Mouse (Mus musculus) olfactory bulb, adult 2 months (tissue): ENCODE measurements at regions not wholly inside any gene's neighbourhood (a gene's known extent, or its start where the extent isn't known, plus 50 kb on each side); places are given as distances from the start of the nearest gene placed in this dataset.
A peak's percentile ranks its signal among the peaks of the same experiment; 100 is the strongest.
"Not testable (repeated sequence)": the region's sequence is repeated elsewhere in the genome, so short reads cannot be mapped to it uniquely, and the experiment has no call there.

ENCODE experiments used
- H3K27ac ChIP-seq: fragments of 200-500 bp; 2 replicates; pipeline ENCODE4 v1.5.1; 2012; ENCODE audit warnings: low read depth, low read length; ENCODE audit not compliant: insufficient read depth
- H3K4me1 ChIP-seq: fragments of 200-500 bp; 2 replicates; pipeline ENCODE4 v1.6.1; 2012; ENCODE audit warnings: low read length; ENCODE audit not compliant: control insufficient read depth, insufficient read depth
- H3K4me3 ChIP-seq: fragments of 200-500 bp; 2 replicates; pipeline ENCODE4 v1.5.1; 2012; ENCODE audit warnings: mild to moderate bottlenecking, low read depth, low read length, moderate library complexity; ENCODE audit not compliant: insufficient read depth
- CTCF ChIP-seq: fragments of 200-500 bp; IDR thresholded peaks from 2 replicates; pipeline ENCODE4 v1.5.1; 2012; ENCODE audit warnings: low read depth, mild to moderate bottlenecking, low read length, moderate library complexity; ENCODE audit not compliant: insufficient read depth
- POLR2A ChIP-seq: fragments of 200-500 bp; IDR thresholded peaks from 2 replicates; pipeline ENCODE4 v1.6.1; 2012; ENCODE audit warnings: mild to moderate bottlenecking, low read depth, low read length, moderate library complexity; ENCODE audit not compliant: insufficient read depth
- WGBS: fragments of 180-500 bp; shearing (Covaris S2); methylation state at CpG from one replicate; pipeline ENCODE4 v1.1.7; 2018; 5-methylcytosine and 5-hydroxymethylcytosine counted together

DNA sequence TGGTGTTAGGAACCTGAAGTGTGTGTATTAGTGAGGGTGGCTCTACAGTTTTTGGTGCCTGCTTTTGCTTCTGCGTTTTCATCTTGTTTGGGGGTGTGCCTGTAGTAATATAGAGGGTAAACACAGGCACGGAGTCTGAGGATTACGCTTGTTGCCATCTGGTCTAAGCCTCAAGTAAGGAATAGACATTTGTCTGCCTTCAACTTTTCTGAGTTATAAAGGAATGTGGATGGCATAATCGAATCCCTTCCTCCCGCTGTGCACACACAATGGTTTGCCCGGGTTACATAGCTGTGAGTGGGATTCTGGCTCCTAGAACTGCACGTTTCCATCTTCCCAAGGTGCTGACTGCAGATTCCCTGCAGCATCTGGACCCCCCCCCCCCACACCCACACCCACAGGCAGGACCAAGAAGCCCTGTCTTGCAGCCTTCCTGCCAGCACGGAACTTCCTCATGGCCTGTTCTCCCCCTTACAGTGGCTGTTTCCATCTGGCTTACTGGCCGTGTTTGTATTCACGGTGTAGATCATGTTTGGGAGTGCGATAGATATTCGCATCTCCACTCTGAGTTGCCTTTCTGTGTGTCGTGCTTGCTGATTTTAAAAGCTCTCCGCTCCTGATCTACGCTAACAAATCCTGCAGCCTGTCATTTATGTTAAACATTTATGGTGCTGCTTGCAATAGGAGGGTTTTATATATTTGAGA, 415.4 kb downstream of the Med10 start:
- 38% methylated on average over 15 of the region's 15 CpGs for WGBS
- Histone ChIP-seq H3K27ac (no peak overlapping the region), H3K4me1 (peaks cover 3% of the 10 kb centered on the region), H3K4me3 (no peak overlapping the region)
- no peak for TF ChIP-seq CTCF
- TF ChIP-seq POLR2A: no peak

GRCm38 (mm10) chr13:70223485-70223884, 413.9 kb downstream of the Ice1 start:
- Histone ChIP-seq H3K4me3 (no peak overlapping the region), H3K27ac (no peak overlapping the region), H3K4me1 (no peaks in the 10 kb centered on the region)
- 91% methylated on average over 5 of the region's 5 CpGs for WGBS
- no peak for TF ChIP-seq CTCF
- no peak for TF ChIP-seq POLR2A

DNA sequence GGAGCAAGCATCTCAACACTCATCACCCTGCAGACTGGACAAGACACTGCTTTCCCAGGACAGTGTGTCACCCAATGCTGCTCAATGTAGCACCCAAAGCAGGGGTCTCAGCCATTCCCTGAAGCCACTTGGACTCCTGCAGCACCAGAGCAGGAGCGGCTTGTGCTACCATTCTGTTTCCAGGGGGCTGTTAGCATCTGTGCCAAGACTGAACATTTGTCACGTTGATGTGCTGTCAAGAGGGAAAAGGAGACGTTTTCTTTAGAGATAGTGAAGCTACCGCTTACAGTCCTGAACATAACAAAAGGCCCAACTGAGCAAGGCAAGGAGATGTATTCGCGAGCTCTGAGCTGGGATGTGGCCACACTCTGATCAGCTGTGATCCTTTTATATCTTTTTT, 410.3 kb downstream of the Ice1 start:
- H3K4me1 ChIP-seq: no peaks in the 10 kb centered on the region
- no peak overlapping the region for H3K27ac ChIP-seq
- no peak overlapping the region for H3K4me3 ChIP-seq
- WGBS: 71% methylated on average over 6 of the region's 6 CpGs
- no peak for TF ChIP-seq CTCF
- no peak for TF ChIP-seq POLR2A

GRCm38 (mm10) chr13:70233896-70234799, 403.3 kb downstream of the Ice1 start:
- Histone ChIP-seq H3K4me1 (peaks cover 6% of the 10 kb centered on the region), H3K4me3 (no peak overlapping the region), H3K27ac (no peak overlapping the region)
- peak; percentile 89 for TF ChIP-seq CTCF
- TF ChIP-seq POLR2A: no peak
- 34% methylated on average over 22 of the region's 22 CpGs for WGBS

DNA sequence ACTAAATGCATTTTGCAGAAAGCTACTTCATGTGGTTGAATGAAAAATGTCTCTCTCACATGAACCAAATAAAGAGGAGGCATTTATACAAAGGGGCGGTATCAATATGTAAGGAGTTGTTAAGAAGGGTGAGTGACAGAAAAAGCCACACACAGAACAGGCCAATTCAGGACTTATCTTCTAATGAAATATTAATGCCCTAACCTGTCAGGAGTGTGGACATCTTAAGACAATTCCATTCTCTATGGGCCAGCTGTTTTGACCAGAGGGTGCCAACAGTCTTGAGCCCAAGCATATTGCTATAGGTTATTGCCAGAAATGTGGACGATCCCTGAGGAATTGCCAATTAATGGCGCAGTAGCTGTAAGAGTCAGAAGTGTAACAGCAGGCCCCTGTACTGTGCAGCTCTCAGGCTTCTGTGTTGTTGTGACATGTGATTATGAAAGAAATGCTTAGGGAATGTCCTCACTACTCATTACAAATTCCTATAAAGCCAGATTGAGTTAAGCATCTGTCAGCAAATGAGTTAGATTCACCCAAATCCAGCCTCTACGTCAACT, 393.8 kb downstream of the Ice1 start:
- Histone ChIP-seq H3K27ac (no peak overlapping the region), H3K4me1 (no peaks in the 10 kb centered on the region), H3K4me3 (no peak overlapping the region)
- TF ChIP-seq CTCF (no peak), POLR2A (no peak)
- WGBS: 91% methylated on average over 4 of the region's 4 CpGs

- TF ChIP-seq CTCF (no peak), POLR2A (no peak)
These were observed 377.4 kb downstream of the Ice1 start for GRCm38 (mm10) chr13:70260003-70260496.

GRCm38 (mm10) chr13:70263654-70264053, 373.8 kb downstream of the Ice1 start:
- Histone ChIP-seq H3K4me3 (no peak overlapping the region), H3K27ac (no peak overlapping the region), H3K4me1 (no peaks in the 10 kb centered on the region)
- TF ChIP-seq POLR2A (no peak), CTCF (no peak)
- WGBS: 88% methylated on average over 3 of the region's 3 CpGs

More at GRCm38 (mm10) chr13:70260003-70260496, 377.4 kb downstream of the Ice1 start:
- H3K4me3 ChIP-seq: no peak overlapping the region
- no peak overlapping the region for H3K27ac ChIP-seq
- H3K4me1 ChIP-seq: no peaks in the 10 kb centered on the region
- 62% methylated on average over 12 of the region's 12 CpGs for WGBS

GRCm38 (mm10) chr13:70276884-70277378, 360.5 kb downstream of the Ice1 start:
- not testable (repeated sequence) for H3K4me3 ChIP-seq, H3K4me1 ChIP-seq, H3K27ac ChIP-seq
- WGBS: 69% methylated on average over 10 of the region's 10 CpGs
